Mouse (Mus musculus) brain, embryonic 14.5 days (tissue): ENCODE results near the gene Eya3.

ENCODE experiments used
- CTCF ChIP-seq: fragments of 200-500 bp; IDR thresholded peaks from 2 replicates; pipeline ENCODE4 v1.5.1; 2012; ENCODE audit warnings: inconsistent platforms, mild to moderate bottlenecking, moderate library complexity, borderline replicate concordance; ENCODE audit not compliant: insufficient read depth, insufficient read length; ENCODE audit errors: extremely low read depth
- POLR2A ChIP-seq: fragments of 200-500 bp; IDR thresholded peaks from 2 replicates; pipeline ENCODE4 v1.6.1; 2012; ENCODE audit warnings: mild to moderate bottlenecking, inconsistent platforms, borderline replicate concordance; ENCODE audit not compliant: poor library complexity, insufficient read depth, insufficient read length, severe bottlenecking; ENCODE audit errors: extremely low read depth

DNA sequence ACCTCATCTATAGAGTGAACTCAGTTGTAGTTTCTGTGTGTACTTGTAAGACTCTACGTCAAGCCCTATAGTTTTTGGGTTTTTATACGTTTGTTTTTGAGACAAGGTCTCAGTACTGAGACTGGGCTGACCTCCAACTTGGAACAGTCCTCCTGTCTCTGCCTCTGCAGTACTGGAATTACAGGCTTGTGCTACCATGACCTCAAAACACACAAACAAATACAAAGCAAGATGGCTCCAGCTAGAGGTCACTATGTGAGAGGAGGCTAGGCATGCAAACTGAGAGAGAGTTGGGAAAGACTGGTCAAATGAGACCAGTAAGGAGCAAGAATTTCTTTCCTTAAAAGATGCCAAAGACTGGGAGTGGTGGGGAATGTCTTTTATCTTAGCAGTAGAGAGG lies 2.8 kb upstream of the Eya3 start:
- TF ChIP-seq CTCF (no peak), POLR2A (no peak)
